Mouse (Mus musculus): ENCODE data around the gene Jazf1.

DNA sequence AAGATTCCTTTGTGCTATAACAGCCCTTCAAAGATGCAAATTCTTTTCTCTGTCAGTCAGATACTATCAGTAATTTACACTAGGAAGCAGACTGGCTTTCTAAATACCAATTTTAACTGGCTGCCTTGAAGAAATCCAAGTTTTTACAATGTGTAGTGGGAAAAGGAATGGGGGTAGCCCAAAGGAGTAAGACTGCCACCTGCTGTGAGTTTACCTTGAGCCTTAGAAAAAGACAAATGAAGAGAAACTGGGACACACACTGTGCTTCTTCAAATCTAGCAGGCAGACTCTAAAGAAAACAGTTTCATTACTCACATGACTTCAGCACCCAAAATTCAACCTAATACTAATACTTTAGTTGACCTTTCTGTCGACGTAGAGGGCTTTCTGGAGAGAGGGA lies 47.4 kb downstream of the Jazf1 start:
- TF ChIP-seq CTCF (IDR thresholded peaks at IDR 0.05; ENCODE audit: low read depth) (no peak), EP300 (IDR thresholded peaks at IDR 0.05; ENCODE audit: low read depth) (no peak)

Measured in liver, postnatal 0 days (tissue).